Mouse (Mus musculus): ENCODE measurements at regions not wholly inside any gene's neighbourhood (a gene's known extent, or its start where the extent isn't known, plus 50 kb on each side); places are given as distances from the start of the nearest gene placed in this dataset.
A peak's percentile ranks its signal among the peaks of the same experiment; 100 is the strongest.
"Not testable (repeated sequence)": the region's sequence is repeated elsewhere in the genome, so short reads cannot be mapped to it uniquely, and the experiment has no call there.

GRCm38 (mm10) chr15:16130862-16131261 is 597.7 kb upstream of the Cdh9 start:
- peak; percentile 96 for DNase-seq (ENCODE audit: low read depth, low spot score)

- no peak for DNase-seq (ENCODE audit: low read depth, low spot score)
These were observed 570.4 kb upstream of the Cdh9 start for GRCm38 (mm10) chr15:16158164-16158563.

- no peak for DNase-seq (ENCODE audit: low read depth, low spot score)
These were observed 564.6 kb upstream of the Cdh9 start for GRCm38 (mm10) chr15:16163969-16164368.

- DNase-seq (ENCODE audit: low read depth, low spot score): peak; percentile 43
These were observed 515.2 kb upstream of the Cdh9 start for GRCm38 (mm10) chr15:16213354-16213753.

- DNase-seq (ENCODE audit: low read depth, low spot score): no peak
These were observed 506.9 kb upstream of the Cdh9 start for GRCm38 (mm10) chr15:16221648-16222047.

- no peak for DNase-seq (ENCODE audit: low read depth, low spot score)
These were observed 480.0 kb upstream of the Cdh9 start for GRCm38 (mm10) chr15:16248595-16248994.

GRCm38 (mm10) chr15:16285166-16285565 is 443.4 kb upstream of the Cdh9 start:
- DNase-seq (ENCODE audit: low read depth, low spot score): no peak

- DNase-seq (ENCODE audit: low read depth, low spot score): not testable (repeated sequence)
These were observed 434.0 kb upstream of the Cdh9 start for GRCm38 (mm10) chr15:16294553-16294952.

GRCm38 (mm10) chr15:16309678-16310077 is 418.9 kb upstream of the Cdh9 start:
- no peak for DNase-seq (ENCODE audit: low read depth, low spot score)

- DNase-seq (ENCODE audit: low read depth, low spot score): no peak
These were observed 416.5 kb upstream of the Cdh9 start for GRCm38 (mm10) chr15:16311956-16312646.

GRCm38 (mm10) chr15:16312721-16313120 is 415.8 kb upstream of the Cdh9 start:
- no peak for DNase-seq (ENCODE audit: low read depth, low spot score)

GRCm38 (mm10) chr15:16313818-16314217 is 414.7 kb upstream of the Cdh9 start:
- DNase-seq (ENCODE audit: low read depth, low spot score): no peak

- no peak for DNase-seq (ENCODE audit: low read depth, low spot score)
These were observed 413.9 kb upstream of the Cdh9 start for GRCm38 (mm10) chr15:16314606-16315005.

- DNase-seq (ENCODE audit: low read depth, low spot score): no peak
These were observed 413.5 kb upstream of the Cdh9 start for GRCm38 (mm10) chr15:16315085-16315484.

GRCm38 (mm10) chr15:16326327-16326726 is 402.2 kb upstream of the Cdh9 start:
- DNase-seq (ENCODE audit: low read depth, low spot score): no peak

Data from ZHBTc4 (cell line).